Mouse (Mus musculus) forebrain, embryonic 12.5 days (tissue): ENCODE measurements at regions not wholly inside any gene's neighbourhood (a gene's known extent, or its start where the extent isn't known, plus 50 kb on each side); places are given as distances from the start of the nearest gene placed in this dataset.
A peak's percentile ranks its signal among the peaks of the same experiment; 100 is the strongest.

Experiments used
- ATAC-seq: fragments of 200-750 bp; cut with Nextera tagmentation; 2 replicates; pipeline ENCODE4 v1.8.0; 2017; ENCODE audit warnings: moderate TSS enrichment; ENCODE audit not compliant: low FRiP score
- H3K27ac ChIP-seq: fragments of 300-500 bp; sonication (generic); 2 replicates; pipeline ENCODE4 v1.5.1; 2016; ENCODE audit warnings: mild to moderate bottlenecking
- H3K27me3 ChIP-seq: fragments of 300-500 bp; sonication (generic); 2 replicates; pipeline ENCODE4 v1.6.1; 2016; ENCODE audit warnings: mild to moderate bottlenecking
- H3K36me3 ChIP-seq: fragments of 300-500 bp; sonication (generic); replicated peaks from 2 replicates; pipeline ENCODE4 v1.6.1; 2016; ENCODE audit warnings: mild to moderate bottlenecking
- H3K4me1 ChIP-seq: fragments of 300-500 bp; sonication (generic); 2 replicates; pipeline ENCODE4 v1.6.1; 2016
- H3K4me2 ChIP-seq: fragments of 300-500 bp; sonication (generic); 2 replicates; pipeline ENCODE4 v1.6.1; 2016; ENCODE audit warnings: mild to moderate bottlenecking, moderate library complexity
- H3K4me3 ChIP-seq: fragments of 300-500 bp; sonication (generic); replicated peaks from 2 replicates; pipeline ENCODE4 v1.5.1; 2016; ENCODE audit warnings: mild to moderate bottlenecking
- H3K9ac ChIP-seq: fragments of 300-500 bp; sonication (generic); 2 replicates; pipeline ENCODE4 v1.6.1; 2016; ENCODE audit warnings: mild to moderate bottlenecking
- H3K9me3 ChIP-seq: fragments of 300-500 bp; sonication (generic); 2 replicates; pipeline ENCODE4 v1.6.1; 2016
- WGBS: fragments of 180-500 bp; shearing (Covaris S2); methylation state at CpG from one replicate; pipeline ENCODE4 v1.1.7; 2016; 5-methylcytosine and 5-hydroxymethylcytosine counted together

- 87% methylated on average over 5 of the region's 5 CpGs for WGBS
- Histone ChIP-seq H3K4me1 (0 out of 2 replicates have a peak, but pooled peaks cover 7% of the 10 kb centered on the region), H3K27ac (no peak overlapping the region), H3K4me3 (no peak overlapping the region), H3K36me3 (no peaks in the 10 kb centered on the region), H3K4me2 (no peak overlapping the region), H3K9ac (no peak overlapping the region), H3K27me3 (no peaks in the 10 kb centered on the region), H3K9me3 (no peaks in the 10 kb centered on the region)
- no peak for ATAC-seq
Observed at GRCm38 (mm10) chr13:97651176-97651575, 109.3 kb downstream of the Gm10260 start.

GRCm38 (mm10) chr13:97650191-97650590 is 110.2 kb downstream of the Gm10260 start:
- Histone ChIP-seq H3K36me3 (no peaks in the 10 kb centered on the region), H3K4me1 (0 out of 2 replicates have a peak, but pooled peaks cover 7% of the 10 kb centered on the region), H3K9me3 (no peaks in the 10 kb centered on the region), H3K4me2 (no peak overlapping the region), H3K4me3 (no peak overlapping the region), H3K27ac (no peak overlapping the region), H3K9ac (no peak overlapping the region), H3K27me3 (no peaks in the 10 kb centered on the region)
- 84% methylated on average over 2 of the region's 2 CpGs for WGBS
- ATAC-seq = no peak

GRCm38 (mm10) chr13:97647486-97647885 is 112.9 kb downstream of the Gm10260 start:
- no peaks in the 10 kb centered on the region for H3K36me3 ChIP-seq
- no peak overlapping the region for H3K4me3 ChIP-seq
- no peaks in the 10 kb centered on the region for H3K9me3 ChIP-seq
- H3K27me3 ChIP-seq = no peaks in the 10 kb centered on the region
- no peak overlapping the region for H3K27ac ChIP-seq
- WGBS = 72% methylated on average over 4 of the region's 4 CpGs
- no peak for ATAC-seq
- no peak overlapping the region for H3K9ac ChIP-seq
- 0 out of 2 replicates have a peak, but pooled peaks cover 7% of the 10 kb centered on the region for H3K4me1 ChIP-seq
- no peak overlapping the region for H3K4me2 ChIP-seq

- 92% methylated on average over 7 of the region's 7 CpGs for WGBS
- Histone ChIP-seq H3K4me3 (no peak overlapping the region), H3K9me3 (no peaks in the 10 kb centered on the region), H3K27ac (no peak overlapping the region), H3K9ac (no peak overlapping the region), H3K27me3 (no peaks in the 10 kb centered on the region), H3K36me3 (no peaks in the 10 kb centered on the region), H3K4me1 (no peaks in the 10 kb centered on the region), H3K4me2 (no peak overlapping the region)
- ATAC-seq = no peak
Observed at GRCm38 (mm10) chr13:97646021-97646385, 114.4 kb downstream of the Gm10260 start.

GRCm38 (mm10) chr13:97645107-97646020 is 115.1 kb downstream of the Gm10260 start:
- no peak overlapping the region for H3K4me2 ChIP-seq
- H3K36me3 ChIP-seq = no peaks in the 10 kb centered on the region
- no peak overlapping the region for H3K9ac ChIP-seq
- no peaks in the 10 kb centered on the region for H3K4me1 ChIP-seq
- no peaks in the 10 kb centered on the region for H3K27me3 ChIP-seq
- no peak overlapping the region for H3K27ac ChIP-seq
- no peaks in the 10 kb centered on the region for H3K9me3 ChIP-seq
- ATAC-seq = no peak
- WGBS = 83% methylated on average over 15 of the region's 15 CpGs
- H3K4me3 ChIP-seq = no peak overlapping the region

- WGBS = 83% methylated on average over 3 of the region's 3 CpGs
- H3K4me2 ChIP-seq = no peak overlapping the region
- no peaks in the 10 kb centered on the region for H3K36me3 ChIP-seq
- no peak overlapping the region for H3K27ac ChIP-seq
- no peak for ATAC-seq
- H3K4me3 ChIP-seq = no peak overlapping the region
- H3K9ac ChIP-seq = no peak overlapping the region
- no peaks in the 10 kb centered on the region for H3K9me3 ChIP-seq
- H3K27me3 ChIP-seq = no peaks in the 10 kb centered on the region
- peaks cover 11% of the 10 kb centered on the region for H3K4me1 ChIP-seq
Observed at GRCm38 (mm10) chr13:97640236-97640635, 120.2 kb downstream of the Gm10260 start.

GRCm38 (mm10) chr13:97639656-97640055 is 120.8 kb downstream of the Gm10260 start:
- H3K9me3 ChIP-seq = no peaks in the 10 kb centered on the region
- H3K27me3 ChIP-seq = no peaks in the 10 kb centered on the region
- ATAC-seq = no peak
- H3K9ac ChIP-seq = no peak overlapping the region
- no peak overlapping the region for H3K27ac ChIP-seq
- H3K4me3 ChIP-seq = no peak overlapping the region
- peaks cover 11% of the 10 kb centered on the region for H3K4me1 ChIP-seq
- WGBS = 75% methylated on average over 3 of the region's 3 CpGs
- H3K4me2 ChIP-seq = no peak overlapping the region
- no peaks in the 10 kb centered on the region for H3K36me3 ChIP-seq

GRCm38 (mm10) chr13:97638457-97639088 is 121.9 kb downstream of the Gm10260 start:
- no peaks in the 10 kb centered on the region for H3K27me3 ChIP-seq
- no peaks in the 10 kb centered on the region for H3K36me3 ChIP-seq
- H3K4me1 ChIP-seq = peaks cover 11% of the 10 kb centered on the region
- H3K27ac ChIP-seq = peak overlapping the region; percentile 65; the same call in 1 of the 2 replicates
- 66% methylated on average over 5 of the region's 5 CpGs for WGBS
- peak; percentile 53; the same call in 1 of the 2 replicates for ATAC-seq
- no peaks in the 10 kb centered on the region for H3K9me3 ChIP-seq
- no peak overlapping the region for H3K9ac ChIP-seq
- H3K4me2 ChIP-seq = no peak overlapping the region
- H3K4me3 ChIP-seq = no peak overlapping the region

- H3K36me3 ChIP-seq = no peaks in the 10 kb centered on the region
- no peak overlapping the region for H3K9ac ChIP-seq
- ATAC-seq = no peak
- H3K4me1 ChIP-seq = peaks cover 11% of the 10 kb centered on the region
- no peak overlapping the region for H3K4me2 ChIP-seq
- H3K27ac ChIP-seq = no peak overlapping the region
- H3K9me3 ChIP-seq = no peaks in the 10 kb centered on the region
- WGBS = 90% methylated on average over 6 of the region's 6 CpGs
- no peak overlapping the region for H3K4me3 ChIP-seq
- H3K27me3 ChIP-seq = no peaks in the 10 kb centered on the region
Observed at GRCm38 (mm10) chr13:97637506-97637905, 122.9 kb downstream of the Gm10260 start.

- no peak overlapping the region for H3K4me3 ChIP-seq
- 0 out of 2 replicates have a peak overlapping the region, but pooled peaks have one; percentile 31 for H3K27ac ChIP-seq
- no peak overlapping the region for H3K9ac ChIP-seq
- H3K4me2 ChIP-seq = no peak overlapping the region
- H3K36me3 ChIP-seq = no peaks in the 10 kb centered on the region
- WGBS = 81% methylated on average over 8 of the region's 8 CpGs
- no peak for ATAC-seq
- no peaks in the 10 kb centered on the region for H3K9me3 ChIP-seq
- H3K27me3 ChIP-seq = no peaks in the 10 kb centered on the region
- H3K4me1 ChIP-seq = peaks cover 8% of the 10 kb centered on the region
Observed at GRCm38 (mm10) chr13:97634041-97634788, 126.2 kb downstream of the Gm10260 start.

- H3K4me1 ChIP-seq = peaks cover 2% of the 10 kb centered on the region
- no peak for ATAC-seq
- WGBS = 84% methylated on average over 4 of the region's 4 CpGs
- H3K27ac ChIP-seq = no peak overlapping the region
- H3K36me3 ChIP-seq = no peaks in the 10 kb centered on the region
- H3K9me3 ChIP-seq = no peaks in the 10 kb centered on the region
- no peak overlapping the region for H3K9ac ChIP-seq
- no peaks in the 10 kb centered on the region for H3K27me3 ChIP-seq
- H3K4me2 ChIP-seq = no peak overlapping the region
- H3K4me3 ChIP-seq = no peak overlapping the region
Observed at GRCm38 (mm10) chr13:97633551-97633950, 126.9 kb downstream of the Gm10260 start.

GRCm38 (mm10) chr13:97631872-97632402 is 128.5 kb downstream of the Gm10260 start:
- Histone ChIP-seq H3K36me3 (no peaks in the 10 kb centered on the region), H3K27ac (no peak overlapping the region), H3K4me2 (no peak overlapping the region), H3K4me3 (no peak overlapping the region), H3K27me3 (no peaks in the 10 kb centered on the region), H3K4me1 (no peaks in the 10 kb centered on the region), H3K9ac (no peak overlapping the region), H3K9me3 (no peaks in the 10 kb centered on the region)
- ATAC-seq = no peak
- WGBS = 89% methylated on average over 13 of the region's 13 CpGs
